Mouse (Mus musculus): Measurements from ENCODE around the gene Shd. TPM values are rescaled to one million over a fixed set of nuclear protein-coding genes. Genes with fewer than 3 reads are reported as not detected.

The Shd gene
- total RNA-seq, 1 experiment, result 1.5 TPM

DNA sequence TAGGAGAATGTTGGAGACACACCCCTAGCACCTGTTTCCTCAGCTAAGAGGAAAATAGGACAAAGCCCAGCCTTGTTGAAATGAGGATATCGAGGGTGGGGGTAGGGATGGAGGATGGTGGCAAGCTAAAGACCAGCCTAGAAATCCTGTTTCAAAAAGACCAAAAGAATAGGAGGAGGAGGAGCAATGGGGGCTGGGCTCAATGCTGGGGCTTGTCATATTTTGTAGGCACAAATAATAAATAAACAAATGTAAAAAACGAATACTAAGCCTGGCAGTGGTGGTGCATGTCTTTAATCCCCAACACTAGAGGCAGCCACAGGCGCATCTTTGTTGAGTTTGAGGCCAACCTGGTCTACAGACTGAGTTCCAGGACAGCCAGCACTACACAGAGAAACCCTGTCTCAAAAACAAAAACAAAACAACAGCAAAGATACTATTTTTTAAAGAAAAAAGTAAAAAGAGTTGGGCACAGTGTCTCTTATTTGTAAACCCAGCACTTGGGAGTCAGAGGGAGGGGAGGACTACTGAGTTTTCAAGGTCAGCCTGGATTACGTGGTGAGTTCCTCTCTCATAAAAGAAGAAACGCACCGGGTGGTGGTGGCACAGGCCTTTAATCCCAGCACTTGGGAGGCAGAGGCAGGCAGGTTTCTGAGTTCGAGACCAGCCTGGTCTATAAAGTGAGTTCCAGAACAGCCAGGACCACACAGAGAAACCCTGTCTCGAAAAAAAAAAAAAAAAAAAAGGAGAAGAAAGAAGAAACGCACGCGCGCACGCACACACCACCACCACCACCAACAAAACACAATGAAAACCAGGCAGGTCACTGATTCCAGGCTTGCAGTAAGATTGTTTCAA is 12.3 kb upstream of the Shd start:
- TF ChIP-seq MAFK (IDR thresholded peaks at IDR 0.05; ENCODE audit: insufficient read depth, low read depth, low read length) (no peak), HCFC1 (IDR thresholded peaks at IDR 0.05; ENCODE audit: borderline replicate concordance, insufficient read depth, low read length) (no peak), CHD2 (IDR thresholded peaks at IDR 0.05; ENCODE audit: low read depth, low read length) (no peak), ZC3H11A (IDR thresholded peaks at IDR 0.05; ENCODE audit: borderline replicate concordance, low read depth, low read length) (no peak), ZNF384 (IDR thresholded peaks at IDR 0.05; ENCODE audit: low read depth, low read length) (no peak)
- no peak overlapping the region for H3K27ac ChIP-seq (ENCODE audit: insufficient read depth, low read depth, low read length, poor library complexity, severe bottlenecking)
- DNase-seq (ENCODE audit: low read depth, low spot score), result no peak
- H3K9me3 ChIP-seq (ENCODE audit: control insufficient read depth, insufficient read depth, low read depth, low read length), result no peaks in the 10 kb centered on the region
- peaks cover 11% of the 10 kb centered on the region for H3K36me3 ChIP-seq (ENCODE audit: control insufficient read depth, insufficient read depth, low read length, poor library complexity, severe bottlenecking)
- peak overlapping the region; percentile 75; the same call in 1 of the 2 replicates for H3K9ac ChIP-seq (ENCODE audit: insufficient read depth, low read depth, low read length, poor library complexity, severe bottlenecking)
- peak overlapping the region; percentile 81 to 98 for H3K4me3 ChIP-seq (ENCODE audit: insufficient read depth in 1 of 2, low read depth in 1 of 2, low read length in 2 of 2, poor library complexity in 1 of 2, severe bottlenecking in 1 of 2)
- H3K4me1 ChIP-seq (ENCODE audit: control insufficient read depth in 2 of 2, insufficient read depth in 2 of 2, low read length in 2 of 2, poor library complexity in 1 of 2), result peaks cover 4 to 23% of the 10 kb centered on the region in 2 experiments; a peak in 2 of 4 replicates
- in situ Hi-C loops (cut with MboI; ENCODE audit: low sequenced_read_pairs in 2 of 2, unreplicated experiment in 2 of 2), result no loop called here

DNA sequence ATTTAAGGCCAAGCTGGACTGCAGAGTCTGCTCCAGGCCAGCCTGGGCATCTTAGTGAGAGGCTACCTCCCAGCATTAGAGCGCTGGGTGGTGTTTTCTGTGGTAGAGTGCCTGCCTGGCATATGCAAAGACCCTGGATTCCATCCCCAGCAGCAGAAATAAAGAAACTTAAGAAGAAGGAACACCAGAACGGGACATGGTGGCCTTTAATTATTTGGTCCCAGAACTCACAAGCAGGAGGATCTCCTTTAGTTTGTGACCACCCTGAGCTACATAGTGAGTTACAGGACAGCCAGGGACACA is 11.7 kb upstream of the Shd start:
- H3K9me3 ChIP-seq (ENCODE audit: control insufficient read depth, insufficient read depth, low read depth, low read length), result no peaks in the 10 kb centered on the region
- peaks cover 11% of the 10 kb centered on the region for H3K36me3 ChIP-seq (ENCODE audit: control insufficient read depth, insufficient read depth, low read length, poor library complexity, severe bottlenecking)
- peak overlapping the region; percentile 81 to 98 for H3K4me3 ChIP-seq (ENCODE audit: insufficient read depth in 1 of 2, low read depth in 1 of 2, low read length in 2 of 2, poor library complexity in 1 of 2, severe bottlenecking in 1 of 2)
- TF ChIP-seq CHD2 (IDR thresholded peaks at IDR 0.05; ENCODE audit: low read depth, low read length), result no peak
- TF ChIP-seq MAFK (IDR thresholded peaks at IDR 0.05; ENCODE audit: insufficient read depth, low read depth, low read length), result no peak
- TF ChIP-seq ZNF384 (IDR thresholded peaks at IDR 0.05; ENCODE audit: low read depth, low read length), result no peak
- TF ChIP-seq ZC3H11A (IDR thresholded peaks at IDR 0.05; ENCODE audit: borderline replicate concordance, low read depth, low read length), result no peak
- TF ChIP-seq HCFC1 (IDR thresholded peaks at IDR 0.05; ENCODE audit: borderline replicate concordance, insufficient read depth, low read length), result no peak
- in situ Hi-C loops (cut with MboI; ENCODE audit: low sequenced_read_pairs in 2 of 2, unreplicated experiment in 2 of 2), result no loop called here
- H3K27ac ChIP-seq (ENCODE audit: insufficient read depth, low read depth, low read length, poor library complexity, severe bottlenecking), result no peak overlapping the region
- peak overlapping the region; percentile 75 for H3K9ac ChIP-seq (ENCODE audit: insufficient read depth, low read depth, low read length, poor library complexity, severe bottlenecking)
- DNase-seq (ENCODE audit: low read depth, low spot score), result no peak
- peaks cover 4 to 21% of the 10 kb centered on the region in 2 experiments; a peak in 3 of 4 replicates for H3K4me1 ChIP-seq (ENCODE audit: control insufficient read depth in 2 of 2, insufficient read depth in 2 of 2, low read length in 2 of 2, poor library complexity in 1 of 2)

DNA sequence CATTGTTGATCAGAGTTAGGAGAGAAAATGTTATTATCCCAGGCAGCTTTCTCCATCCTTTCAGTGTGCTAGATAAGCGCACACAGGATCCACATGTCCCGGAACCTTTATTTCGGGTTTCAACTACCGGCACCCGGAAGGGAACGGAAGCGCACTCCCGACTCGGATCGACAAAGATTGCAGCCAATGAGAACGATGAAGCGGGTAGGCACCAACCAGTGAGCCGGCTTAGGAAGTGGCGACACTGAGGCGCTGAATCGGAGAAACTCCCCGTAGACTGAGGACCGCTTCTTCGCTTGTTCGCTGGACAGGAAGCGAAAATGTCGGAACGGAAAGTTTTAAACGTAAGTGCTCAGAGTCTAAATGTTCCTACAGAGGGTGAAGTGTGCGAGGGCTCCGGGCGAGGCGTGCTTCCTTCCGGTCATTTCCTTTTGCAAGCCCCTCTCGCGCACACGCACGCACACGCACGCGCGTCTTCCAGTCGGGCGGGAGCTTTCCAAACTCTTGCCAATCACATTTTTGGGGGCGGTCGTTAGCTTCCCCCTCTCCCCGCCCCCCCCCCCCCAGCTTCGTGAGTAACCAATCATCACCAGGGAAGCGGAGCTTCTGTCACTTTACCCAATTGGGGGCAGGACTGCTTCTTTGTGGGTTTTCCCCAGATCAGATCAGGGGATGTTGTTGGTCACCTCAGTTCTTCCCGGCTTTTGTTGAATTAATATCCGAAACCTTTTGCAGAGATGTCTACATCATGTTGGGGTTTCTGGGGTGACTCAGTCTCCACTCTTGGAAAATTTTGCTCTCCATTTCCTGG is 11.1 kb upstream of the Shd start, which contains the start of gene Yju2:
Gene Yju2 (plus strand): TSS at position 182 of the 811 bp plus-strand sequence.
- TF ChIP-seq ZNF384 (IDR thresholded peaks at IDR 0.05; ENCODE audit: low read depth, low read length) (peak; percentile 53; the same call in 1 of the 2 replicates), HCFC1 (IDR thresholded peaks at IDR 0.05; ENCODE audit: borderline replicate concordance, insufficient read depth, low read length) (peak; percentile 86), MAFK (IDR thresholded peaks at IDR 0.05; ENCODE audit: insufficient read depth, low read depth, low read length) (no peak), CHD2 (IDR thresholded peaks at IDR 0.05; ENCODE audit: low read depth, low read length) (peak; percentile 89), ZC3H11A (IDR thresholded peaks at IDR 0.05; ENCODE audit: borderline replicate concordance, low read depth, low read length) (no peak)
- DNase-seq (ENCODE audit: low read depth, low spot score), result peak; percentile 97
- peak within 1 kb of the TSS; percentile 93 for H3K27ac ChIP-seq (ENCODE audit: insufficient read depth, low read depth, low read length, poor library complexity, severe bottlenecking)
- peak within 1 kb of the TSS; percentile 81 to 98 for H3K4me3 ChIP-seq (ENCODE audit: insufficient read depth in 1 of 2, low read depth in 1 of 2, low read length in 2 of 2, poor library complexity in 1 of 2, severe bottlenecking in 1 of 2)
- in situ Hi-C loops (cut with MboI; ENCODE audit: low sequenced_read_pairs in 2 of 2, unreplicated experiment in 2 of 2), result no loop called here
- H3K4me1 ChIP-seq (ENCODE audit: control insufficient read depth in 2 of 2, insufficient read depth in 2 of 2, low read length in 2 of 2, poor library complexity in 1 of 2), result peaks cover 4 to 16% of the 10 kb centered on the region in 2 experiments; a peak in 3 of 4 replicates
- no peaks in the 10 kb centered on the region for H3K9me3 ChIP-seq (ENCODE audit: control insufficient read depth, insufficient read depth, low read depth, low read length)
- peak within 1 kb of the TSS; percentile 94 for H3K9ac ChIP-seq (ENCODE audit: insufficient read depth, low read depth, low read length, poor library complexity, severe bottlenecking)
- peaks cover 11% of the 10 kb centered on the region for H3K36me3 ChIP-seq (ENCODE audit: control insufficient read depth, insufficient read depth, low read length, poor library complexity, severe bottlenecking)

GRCm38 (mm10) chr17:55959946-55960740 is 10.1 kb upstream of the Shd start:
- H3K9ac ChIP-seq (ENCODE audit: insufficient read depth, low read depth, low read length, poor library complexity, severe bottlenecking), result no peak overlapping the region
- TF ChIP-seq MAFK (IDR thresholded peaks at IDR 0.05; ENCODE audit: insufficient read depth, low read depth, low read length) (no peak), CHD2 (IDR thresholded peaks at IDR 0.05; ENCODE audit: low read depth, low read length) (no peak), ZC3H11A (IDR thresholded peaks at IDR 0.05; ENCODE audit: borderline replicate concordance, low read depth, low read length) (no peak), ZNF384 (IDR thresholded peaks at IDR 0.05; ENCODE audit: low read depth, low read length) (no peak), HCFC1 (IDR thresholded peaks at IDR 0.05; ENCODE audit: borderline replicate concordance, insufficient read depth, low read length) (no peak)
- DNase-seq (ENCODE audit: low read depth, low spot score), result no peak
- H3K9me3 ChIP-seq (ENCODE audit: control insufficient read depth, insufficient read depth, low read depth, low read length), result no peaks in the 10 kb centered on the region
- in situ Hi-C loops (cut with MboI; ENCODE audit: low sequenced_read_pairs in 2 of 2, unreplicated experiment in 2 of 2), result no loop called here
- no peak overlapping the region for H3K27ac ChIP-seq (ENCODE audit: insufficient read depth, low read depth, low read length, poor library complexity, severe bottlenecking)
- 0 out of 4 replicates have a peak overlapping the region, but pooled peaks of 1 of the 2 experiments have one; percentile 73 for H3K4me3 ChIP-seq (ENCODE audit: insufficient read depth in 1 of 2, low read depth in 1 of 2, low read length in 2 of 2, poor library complexity in 1 of 2, severe bottlenecking in 1 of 2)
- peaks cover 14% of the 10 kb centered on the region for H3K36me3 ChIP-seq (ENCODE audit: control insufficient read depth, insufficient read depth, low read length, poor library complexity, severe bottlenecking)
- H3K4me1 ChIP-seq (ENCODE audit: control insufficient read depth in 2 of 2, insufficient read depth in 2 of 2, low read length in 2 of 2, poor library complexity in 1 of 2), result peaks cover 4 to 15% of the 10 kb centered on the region in 2 experiments; a peak in 3 of 4 replicates
